Mouse (Mus musculus) hindbrain, embryonic 15.5 days (tissue): ENCODE data around the gene Ambra1. TPM values are rescaled to one million over a fixed set of nuclear protein-coding genes. Genes with fewer than 3 reads are reported as not detected.

Experiments
- ATAC-seq: fragments of 200-750 bp; cut with Nextera tagmentation; 2 replicates; pipeline ENCODE4 v1.8.0; 2017; ENCODE audit warnings: low read depth, moderate number of reproducible peaks, moderate TSS enrichment; ENCODE audit not compliant: low FRiP score
- H3K27ac ChIP-seq: fragments of 300-500 bp; sonication (generic); replicated peaks from 2 replicates; pipeline ENCODE4 v1.5.1; 2015; ENCODE audit warnings: mild to moderate bottlenecking, inconsistent platforms
- H3K27me3 ChIP-seq: fragments of 300-500 bp; sonication (generic); 2 replicates; pipeline ENCODE4 v1.6.1; 2015; ENCODE audit warnings: control low read depth, inconsistent platforms
- H3K36me3 ChIP-seq: fragments of 300-500 bp; sonication (generic); 2 replicates; pipeline ENCODE4 v1.6.1; 2015; ENCODE audit warnings: control low read depth, inconsistent platforms
- H3K4me1 ChIP-seq: fragments of 300-500 bp; sonication (generic); replicated peaks from 2 replicates; pipeline ENCODE4 v1.6.1; 2015; ENCODE audit warnings: control low read depth, inconsistent platforms
- H3K4me2 ChIP-seq: fragments of 300-500 bp; sonication (generic); 2 replicates; pipeline ENCODE4 v1.6.1; 2015; ENCODE audit warnings: moderate library complexity, mild to moderate bottlenecking, inconsistent platforms
- H3K4me3 ChIP-seq: fragments of 300-500 bp; sonication (generic); 2 replicates; pipeline ENCODE4 v1.5.1; 2015; ENCODE audit warnings: mild to moderate bottlenecking, inconsistent platforms
- H3K9ac ChIP-seq: fragments of 300-500 bp; sonication (generic); 2 replicates; pipeline ENCODE4 v1.6.1; 2015; ENCODE audit warnings: inconsistent platforms
- H3K9me3 ChIP-seq: fragments of 300-500 bp; sonication (generic); 2 replicates; pipeline ENCODE4 v1.6.1; 2016; ENCODE audit warnings: control low read depth, inconsistent platforms
- WGBS: fragments of 180-500 bp; shearing (Covaris S2); methylation state at CpG from one replicate; pipeline ENCODE4 v1.1.7; 2015; 5-methylcytosine and 5-hydroxymethylcytosine counted together
- polyA plus RNA-seq: library from polyadenylated mRNA; unstranded; fragments of >200 nt; fragmentation: Nextera tagmentation; extraction: Ambion mirVana; gene quantifications from 2 replicates; pipeline ENCODE4 v1.2.1, GENCODE M21; 2015

Ambra1 gene
- polyA plus RNA-seq, 1 experiment from 2014 or later: 27.7 TPM

DNA sequence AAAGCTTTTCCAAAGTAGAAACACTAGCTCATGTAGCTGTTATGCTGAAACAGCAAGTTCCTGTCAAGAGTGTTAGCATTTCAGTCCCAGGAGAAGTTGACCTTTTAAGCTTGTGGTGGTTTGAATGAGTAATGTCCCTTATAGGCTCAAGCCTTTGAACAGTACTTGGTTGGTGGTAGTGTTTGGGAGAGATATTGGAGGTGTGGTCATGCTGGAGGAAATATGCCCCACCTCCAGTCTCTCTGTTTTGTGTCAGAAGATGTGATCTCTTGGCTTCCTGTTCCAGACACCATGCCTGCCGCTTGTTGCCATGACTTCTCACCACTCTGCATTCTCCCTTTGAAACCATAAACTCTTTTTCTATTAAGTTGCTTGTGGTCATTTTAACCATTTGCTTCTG, 105.1 kb downstream of the Ambra1 start:
- Histone ChIP-seq H3K27me3 (no peaks in the 10 kb centered on the region), H3K9me3 (no peaks in the 10 kb centered on the region), H3K36me3 (no peaks in the 10 kb centered on the region), H3K4me2 (no peak overlapping the region), H3K9ac (no peak overlapping the region), H3K27ac (no peak overlapping the region), H3K4me1 (no peaks in the 10 kb centered on the region), H3K4me3 (no peak overlapping the region)
- ATAC-seq: no peak
- WGBS: 58% methylated on average over 1 of the region's 1 CpGs

DNA sequence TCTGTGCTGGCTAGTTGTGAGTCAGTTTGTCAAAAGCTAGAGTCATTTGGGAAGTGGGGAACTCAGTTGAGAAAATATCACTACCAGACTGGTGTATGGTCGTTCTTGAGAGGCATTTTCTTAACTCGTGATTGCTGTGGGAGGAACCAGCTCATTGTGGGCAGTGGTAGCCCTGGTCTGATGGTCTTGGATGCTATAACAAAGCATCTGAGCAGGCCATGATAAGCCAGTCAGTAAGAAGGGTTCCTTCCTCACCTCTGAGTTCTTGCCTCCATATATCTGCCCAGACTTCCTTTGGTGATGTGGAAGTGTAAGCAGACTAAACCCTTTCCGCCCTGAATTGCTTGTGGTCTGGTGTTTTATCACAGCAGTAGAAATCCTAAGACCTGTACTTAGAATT, 105.7 kb downstream of the Ambra1 start:
- Histone ChIP-seq H3K9me3 (no peaks in the 10 kb centered on the region), H3K27me3 (no peaks in the 10 kb centered on the region), H3K9ac (no peak overlapping the region), H3K4me3 (no peak overlapping the region), H3K27ac (no peak overlapping the region), H3K4me2 (no peak overlapping the region), H3K36me3 (no peaks in the 10 kb centered on the region), H3K4me1 (no peaks in the 10 kb centered on the region)
- no peak for ATAC-seq
- 93% methylated on average over 3 of the region's 3 CpGs for WGBS

DNA sequence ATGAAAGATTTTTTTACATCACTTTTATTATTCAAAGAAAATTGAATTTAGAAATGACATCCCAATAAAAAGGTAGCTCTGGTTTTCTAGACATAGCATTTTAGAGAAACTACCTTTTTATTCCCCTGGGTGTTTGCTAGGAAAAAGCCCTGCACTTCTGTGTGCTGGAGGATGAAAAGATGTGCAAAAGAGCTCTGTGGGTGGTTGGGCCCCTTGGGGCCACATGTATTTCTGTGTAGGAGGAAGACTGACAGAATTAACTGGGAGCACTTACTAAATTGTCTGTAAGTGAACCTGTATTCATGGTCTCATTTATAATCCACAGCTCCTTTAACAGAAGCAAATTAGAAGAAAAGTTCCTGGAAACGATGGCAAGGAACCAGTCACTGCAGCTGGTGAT, 114.2 kb downstream of the Ambra1 start:
- Histone ChIP-seq H3K36me3 (0 out of 2 replicates have a peak, but pooled peaks cover 3% of the 10 kb centered on the region), H3K27me3 (no peaks in the 10 kb centered on the region), H3K9me3 (no peaks in the 10 kb centered on the region), H3K9ac (no peak overlapping the region), H3K4me3 (no peak overlapping the region), H3K27ac (no peak overlapping the region), H3K4me2 (no peak overlapping the region), H3K4me1 (no peaks in the 10 kb centered on the region)
- 51% methylated on average over 1 of the region's 1 CpGs for WGBS
- no peak for ATAC-seq

DNA sequence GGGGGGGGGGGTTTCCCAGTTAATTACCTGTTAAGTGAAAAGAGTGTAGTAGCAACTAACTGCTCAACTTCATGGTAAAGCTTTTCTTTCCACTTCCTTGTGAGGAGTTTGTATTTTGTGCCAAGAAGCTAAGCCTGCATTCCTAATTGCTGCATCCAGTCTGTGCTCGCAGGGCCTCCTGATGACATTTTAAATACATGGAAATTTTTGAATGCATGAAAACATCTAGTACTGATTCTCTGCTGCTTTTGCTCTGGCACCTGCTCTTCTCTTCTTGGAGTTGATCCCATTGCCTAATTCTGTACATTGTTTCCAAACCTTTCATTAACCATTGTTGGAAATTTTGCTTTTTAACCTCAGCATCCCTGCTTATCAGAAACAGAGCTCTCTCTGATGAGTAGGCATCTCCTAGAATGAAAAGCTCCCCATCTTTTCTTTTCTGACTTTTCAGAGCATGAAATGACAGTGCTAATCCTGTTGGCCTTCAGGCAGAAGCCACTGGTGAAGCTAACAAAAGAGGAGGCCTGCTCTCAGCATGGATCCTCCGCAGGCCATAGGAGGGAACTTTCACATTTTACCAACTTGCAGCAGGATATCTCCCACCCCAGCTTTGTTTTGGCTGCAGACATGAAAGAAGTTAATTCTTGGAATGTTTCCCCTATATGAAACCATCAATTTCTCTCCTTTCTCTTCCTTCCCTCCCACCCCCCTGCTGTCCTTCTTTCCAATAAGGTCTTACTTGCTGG, 122.7 kb downstream of the Ambra1 start:
- peaks cover 8% of the 10 kb centered on the region; the same call in 1 of the 2 replicates for H3K4me1 ChIP-seq
- H3K36me3 ChIP-seq: 0 out of 2 replicates have a peak, but pooled peaks cover 3% of the 10 kb centered on the region
- H3K27me3 ChIP-seq: no peaks in the 10 kb centered on the region
- ATAC-seq: no peak
- no peak overlapping the region for H3K4me2 ChIP-seq
- H3K9ac ChIP-seq: no peak overlapping the region
- H3K9me3 ChIP-seq: no peaks in the 10 kb centered on the region
- 0 out of 2 replicates have a peak overlapping the region, but pooled peaks have one; percentile 9 for H3K27ac ChIP-seq
- no peak overlapping the region for H3K4me3 ChIP-seq
- WGBS: 15% methylated on average over 2 of the region's 2 CpGs

DNA sequence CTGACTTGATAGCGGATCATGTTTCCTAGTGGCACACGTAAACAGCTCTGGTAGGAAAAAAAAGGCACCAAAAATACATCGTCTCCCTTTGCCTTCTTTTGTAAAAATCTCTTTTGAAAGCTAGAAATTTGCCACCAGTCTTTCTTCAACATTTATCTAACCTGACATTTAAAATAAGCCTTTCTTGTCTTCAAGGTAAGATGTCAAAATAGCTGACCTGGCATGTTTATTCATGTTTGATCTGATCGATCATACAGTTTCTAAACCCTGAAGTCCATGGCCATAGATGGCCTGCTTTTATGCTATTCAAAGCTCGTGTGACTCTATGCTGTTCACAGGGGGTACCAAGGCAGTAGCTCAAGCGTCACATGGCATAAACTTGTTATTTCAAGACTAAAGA, 124.6 kb downstream of the Ambra1 start:
- Histone ChIP-seq H3K4me1 (peaks cover 15% of the 10 kb centered on the region), H3K9ac (no peak overlapping the region), H3K27me3 (no peaks in the 10 kb centered on the region), H3K4me3 (no peak overlapping the region), H3K9me3 (no peaks in the 10 kb centered on the region), H3K36me3 (no peaks in the 10 kb centered on the region), H3K27ac (no peak overlapping the region), H3K4me2 (no peak overlapping the region)
- WGBS: 78% methylated on average over 6 of the region's 6 CpGs
- no peak for ATAC-seq

DNA sequence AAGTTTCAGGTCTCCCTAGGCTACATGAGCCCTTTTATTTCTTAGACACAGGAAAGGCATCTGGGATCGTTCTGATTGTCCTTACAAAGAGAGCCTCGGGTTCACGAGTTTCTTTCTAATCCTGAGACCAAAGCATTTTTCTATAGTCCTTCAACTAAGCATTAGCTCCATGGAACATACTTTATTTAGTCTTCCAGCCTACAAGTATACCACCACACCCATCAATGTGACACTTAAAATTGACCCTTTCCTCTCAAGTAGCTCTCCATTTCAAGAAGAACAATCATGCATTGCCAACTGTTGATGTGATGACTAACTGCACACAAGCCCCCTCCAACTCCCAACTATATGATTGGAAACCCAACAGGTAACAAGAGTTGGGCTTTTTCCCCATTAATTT, 127.0 kb downstream of the Ambra1 start:
- Histone ChIP-seq H3K9ac (no peak overlapping the region), H3K36me3 (no peaks in the 10 kb centered on the region), H3K4me1 (peaks cover 19% of the 10 kb centered on the region), H3K9me3 (no peaks in the 10 kb centered on the region), H3K4me2 (no peak overlapping the region), H3K4me3 (no peak overlapping the region), H3K27me3 (no peaks in the 10 kb centered on the region), H3K27ac (no peak overlapping the region)
- no peak for ATAC-seq
- WGBS: 85% methylated on average over 3 of the region's 3 CpGs

DNA sequence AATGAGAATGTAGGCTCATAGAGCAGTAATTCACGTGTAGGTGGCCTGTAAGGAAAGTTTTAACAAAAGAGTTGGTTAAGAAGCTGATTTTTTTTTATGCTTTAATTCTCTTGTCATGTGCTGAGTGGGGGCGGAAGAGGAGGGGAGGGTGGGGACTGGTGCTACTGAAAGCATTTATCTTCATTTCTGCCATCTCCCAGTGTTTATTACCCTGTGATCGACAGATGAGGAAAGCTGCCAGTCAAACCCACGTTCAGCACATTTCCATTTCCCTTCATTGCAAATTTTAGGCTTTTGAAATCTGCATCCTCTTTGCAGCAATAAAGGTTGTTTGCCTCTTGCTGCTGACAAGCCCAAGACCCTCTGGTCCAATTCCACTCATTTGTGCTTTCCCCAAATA, 129.5 kb downstream of the Ambra1 start:
- H3K36me3 ChIP-seq: no peaks in the 10 kb centered on the region
- WGBS: 43% methylated on average over 4 of the region's 4 CpGs
- H3K27me3 ChIP-seq: no peaks in the 10 kb centered on the region
- H3K4me2 ChIP-seq: no peak overlapping the region
- no peaks in the 10 kb centered on the region for H3K9me3 ChIP-seq
- H3K9ac ChIP-seq: no peak overlapping the region
- H3K4me1 ChIP-seq: peaks cover 11% of the 10 kb centered on the region; the same call in 1 of the 2 replicates
- no peak for ATAC-seq
- no peak overlapping the region for H3K4me3 ChIP-seq
- H3K27ac ChIP-seq: 0 out of 2 replicates have a peak overlapping the region, but pooled peaks have one; percentile 18

DNA sequence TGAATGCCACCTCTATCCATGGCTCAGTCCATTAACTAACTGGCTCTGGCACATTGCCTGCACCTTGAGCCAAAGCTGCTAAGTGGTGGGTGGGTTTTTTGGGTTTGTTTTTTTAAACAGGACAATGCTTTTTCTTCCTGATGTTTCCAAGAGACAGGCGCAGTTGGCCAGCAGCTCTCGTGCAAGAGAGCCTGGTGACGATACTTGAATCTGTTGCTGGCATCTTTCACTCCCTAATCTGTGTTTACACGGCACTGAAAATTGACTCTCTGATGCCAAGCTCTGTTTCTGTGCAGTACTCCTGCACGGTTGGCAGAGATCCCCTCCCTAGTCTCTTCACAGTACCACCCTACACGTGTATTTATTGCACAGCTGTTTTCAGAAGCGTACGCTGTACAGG, 140.8 kb downstream of the Ambra1 start:
- Histone ChIP-seq H3K4me3 (no peak overlapping the region), H3K9me3 (no peaks in the 10 kb centered on the region), H3K27ac (peak overlapping the region; percentile 62), H3K36me3 (0 out of 2 replicates have a peak, but pooled peaks cover 3% of the 10 kb centered on the region), H3K27me3 (no peaks in the 10 kb centered on the region), H3K4me1 (peaks cover 8% of the 10 kb centered on the region), H3K9ac (no peak overlapping the region), H3K4me2 (peak overlapping the region; percentile 30)
- peak; percentile 80 for ATAC-seq
- 37% methylated on average over 8 of the region's 8 CpGs for WGBS

DNA sequence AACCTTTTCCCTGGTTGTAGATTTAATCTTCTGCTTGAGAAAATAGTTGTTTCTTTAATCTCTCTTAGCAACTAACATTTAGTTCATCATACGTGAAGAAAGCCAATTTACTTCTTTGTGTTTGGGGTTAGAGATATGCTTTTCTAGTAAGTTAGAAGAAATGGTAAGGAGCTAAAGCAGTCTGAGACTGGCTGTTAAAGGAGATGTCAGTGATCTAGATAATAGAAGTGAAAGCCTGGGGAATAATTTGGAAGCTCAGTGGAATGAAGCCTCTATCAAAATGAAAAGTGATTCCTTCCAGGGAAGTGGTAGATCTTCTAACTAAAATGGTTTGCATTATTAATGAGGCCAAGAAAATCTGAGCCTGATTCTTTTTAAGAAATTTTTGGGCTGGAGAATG, 141.3 kb downstream of the Ambra1 start:
- Histone ChIP-seq H3K9me3 (no peaks in the 10 kb centered on the region), H3K4me1 (peaks cover 8% of the 10 kb centered on the region), H3K27me3 (no peaks in the 10 kb centered on the region), H3K9ac (no peak overlapping the region), H3K36me3 (0 out of 2 replicates have a peak, but pooled peaks cover 5% of the 10 kb centered on the region), H3K27ac (peak overlapping the region; percentile 62), H3K4me2 (peak overlapping the region; percentile 30), H3K4me3 (no peak overlapping the region)
- WGBS: 46% methylated on average over 1 of the region's 1 CpGs
- no peak for ATAC-seq

DNA sequence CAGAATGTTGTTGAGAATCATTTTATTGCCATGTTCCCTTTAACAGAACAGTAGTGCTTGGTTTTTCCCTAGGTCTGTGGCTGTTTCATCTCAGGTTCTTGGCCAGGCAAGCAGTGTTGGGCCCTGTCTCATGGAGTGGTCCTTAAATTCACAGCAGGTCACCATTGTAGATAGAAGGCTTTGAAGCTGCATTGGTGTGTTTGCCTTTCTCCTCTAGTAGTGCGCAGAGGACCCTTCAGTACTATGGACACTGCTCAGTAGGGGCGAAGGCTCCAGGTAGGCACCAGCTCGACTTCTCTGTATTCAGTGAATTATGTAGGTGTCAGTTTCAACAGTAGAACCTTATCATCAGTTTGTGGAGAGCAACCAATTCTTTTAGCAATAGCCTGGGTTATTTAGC, 142.7 kb downstream of the Ambra1 start:
- ATAC-seq: no peak
- WGBS: 100% methylated on average over 3 of the region's 3 CpGs
- H3K4me2 ChIP-seq: no peak overlapping the region
- H3K27me3 ChIP-seq: no peaks in the 10 kb centered on the region
- H3K36me3 ChIP-seq: peaks cover 12% of the 10 kb centered on the region
- H3K9me3 ChIP-seq: no peaks in the 10 kb centered on the region
- H3K27ac ChIP-seq: no peak overlapping the region
- no peak overlapping the region for H3K9ac ChIP-seq
- H3K4me1 ChIP-seq: peaks cover 8% of the 10 kb centered on the region
- H3K4me3 ChIP-seq: no peak overlapping the region

DNA sequence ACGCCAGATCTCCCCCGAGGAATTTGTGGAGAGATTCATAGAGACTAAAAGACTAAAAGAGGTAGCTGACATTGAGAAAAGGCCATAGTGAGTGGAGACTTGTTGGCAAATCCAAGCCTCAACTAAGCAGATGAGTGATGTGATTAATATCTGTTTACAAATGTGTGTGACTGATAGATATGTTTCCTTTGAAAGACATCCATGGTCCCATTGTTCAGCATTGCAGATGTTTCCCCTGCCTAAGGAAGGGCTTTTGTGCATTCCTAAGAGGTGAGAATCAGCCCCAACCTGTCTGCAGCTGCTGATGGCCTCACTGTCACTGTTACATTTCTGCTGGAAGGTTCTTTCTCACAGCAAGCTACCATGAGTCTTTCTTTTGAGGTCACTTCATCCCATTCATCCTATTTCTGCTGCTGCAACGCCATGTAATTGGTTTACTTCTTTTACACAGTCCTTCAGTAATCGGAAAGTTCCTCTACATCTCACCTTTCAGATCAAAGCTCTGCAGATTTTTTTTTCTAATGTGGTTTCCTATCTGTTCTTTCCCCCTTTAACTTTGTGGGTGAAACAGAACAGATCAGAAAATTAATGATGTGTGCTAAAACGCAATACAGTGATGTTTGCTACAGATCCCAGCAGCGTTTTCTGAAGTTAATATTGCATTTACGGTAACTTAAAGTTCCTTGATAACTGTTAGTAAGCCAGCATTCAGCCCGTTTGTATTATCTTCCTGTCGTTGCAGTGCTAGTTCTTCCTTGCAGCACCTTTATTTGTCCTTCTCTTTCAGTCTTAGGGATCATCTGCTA, 146.3 kb downstream of the Ambra1 start:
- Histone ChIP-seq H3K27ac (no peak overlapping the region), H3K4me3 (no peak overlapping the region), H3K27me3 (no peaks in the 10 kb centered on the region), H3K9ac (no peak overlapping the region), H3K36me3 (peaks cover 12% of the 10 kb centered on the region), H3K4me2 (no peak overlapping the region), H3K4me1 (peaks cover 2% of the 10 kb centered on the region; the same call in 1 of the 2 replicates), H3K9me3 (no peaks in the 10 kb centered on the region)
- ATAC-seq: no peak
- 86% methylated on average over 9 of the region's 9 CpGs for WGBS

DNA sequence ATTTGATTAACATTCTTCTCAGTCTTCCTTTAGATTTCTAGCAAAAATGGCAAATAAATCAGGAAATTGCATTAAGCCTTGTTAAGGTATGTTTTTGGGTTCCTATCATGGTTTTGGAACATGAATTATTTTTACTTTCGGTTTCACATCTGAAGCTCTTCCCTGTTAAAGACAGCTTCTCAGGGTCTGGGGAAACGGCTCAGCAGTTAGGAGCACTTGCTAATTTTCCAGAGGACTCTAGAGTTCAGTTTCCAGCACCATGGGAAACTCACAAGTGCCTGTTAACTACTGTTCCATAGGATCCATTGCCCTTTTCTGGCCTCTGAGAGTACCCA, 146.8 kb downstream of the Ambra1 start:
- 88% methylated on average over 2 of the region's 2 CpGs for WGBS
- ATAC-seq: no peak

More for the DNA sequence above, 146.8 kb downstream of the Ambra1 start:
- Histone ChIP-seq H3K27me3 (no peaks in the 10 kb centered on the region), H3K4me1 (no peaks in the 10 kb centered on the region), H3K4me2 (no peak overlapping the region), H3K36me3 (peaks cover 12% of the 10 kb centered on the region), H3K27ac (no peak overlapping the region), H3K4me3 (no peak overlapping the region), H3K9ac (no peak overlapping the region), H3K9me3 (no peaks in the 10 kb centered on the region)
